Mouse (Mus musculus) G1E-ER4 (cell line): ENCODE data around the gene Gm4302. TPM values are rescaled to one million over a fixed set of nuclear protein-coding genes. Genes with fewer than 3 reads are reported as not detected.
"Not testable (repeated sequence)": the region's sequence is repeated elsewhere in the genome, so short reads cannot be mapped to it uniquely, and the experiment has no call there.

Experiments
- GATA1 ChIP-seq: IDR thresholded peaks from one replicate; pipeline ENCODE4 v1.8.0; 2012; ENCODE audit warnings: low read length, inconsistent platforms
- polyA plus RNA-seq: library from polyadenylated mRNA; stranded (reverse); fragments of >175 nt; gene quantifications from 2 replicates; pipeline ENCODE4 v1.2.3, GENCODE M21; 2012

The Gm4302 gene
- not detected in 2 replicates for polyA plus RNA-seq

- TF ChIP-seq GATA1, result not testable (repeated sequence)
These were observed at the start of gene Gm4302 for GRCm38 (mm10) chr10:100340536-100340935. Gm4302 (plus strand) TSS chr10:100340836.

GRCm38 (mm10) chr10:100296105-100296504, 44.5 kb upstream of the Gm4302 start:
- TF ChIP-seq GATA1, result no peak

GRCm38 (mm10) chr10:100335376-100335775, 5.3 kb upstream of the Gm4302 start, which contains the start of gene Gm4301:
Gm4301 (plus strand) TSS chr10:100335676.
- TF ChIP-seq GATA1, result not testable (repeated sequence)

- TF ChIP-seq GATA1, result not testable (repeated sequence)
These were observed 5.0 kb downstream of the Gm4302 start, which contains the start of gene Gm4303 for GRCm38 (mm10) chr10:100345672-100346071. Gm4303 (plus strand) TSS chr10:100345972.

GRCm38 (mm10) chr10:100350793-100351192, 10.2 kb downstream of the Gm4302 start, which contains the start of gene Gm4305:
Gm4305 (plus strand) TSS chr10:100351093.
- not testable (repeated sequence) for TF ChIP-seq GATA1

- TF ChIP-seq GATA1, result not testable (repeated sequence)
These were observed 20.4 kb downstream of the Gm4302 start, which contains the start of gene Gm4307 for GRCm38 (mm10) chr10:100361038-100361437. Gm4307 (plus strand) TSS chr10:100361338.

GRCm38 (mm10) chr10:100382460-100382859, 41.8 kb downstream of the Gm4302 start, which contains the start of gene Gm4312:
Gm4312 (minus strand) TSS chr10:100382560.
- not testable (repeated sequence) for TF ChIP-seq GATA1

Other genes starting within 250 kb of the Gm4302 start
- not detected in 2 replicates for gene Gm4301, start 5.2 kb upstream of the Gm4302 start, polyA plus RNA-seq
- gene Gm4303, start 5.1 kb downstream of the Gm4302 start, polyA plus RNA-seq, result not detected in 2 replicates
- not detected in 2 replicates for gene Gm4305, start 10.3 kb downstream of the Gm4302 start, polyA plus RNA-seq
- gene Gm4307, start 20.5 kb downstream of the Gm4302 start, polyA plus RNA-seq, result not detected in 2 replicates
- gene Gm4312, start 41.7 kb downstream of the Gm4302 start, polyA plus RNA-seq, result not detected in 2 replicates
- gene Tmtc3, start 146.5 kb downstream of the Gm4302 start, polyA plus RNA-seq, result 4.4 and 6.3 TPM in 2 replicates
- gene Cep290, start 146.7 kb downstream of the Gm4302 start, polyA plus RNA-seq, result 0.30 and 0.39 TPM in 2 replicates
- 6.4 and 13.8 TPM in 2 replicates for gene 4930430F08Rik, start 249.6 kb downstream of the Gm4302 start, polyA plus RNA-seq
- gene 1700017N19Rik, start 249.6 kb downstream of the Gm4302 start, polyA plus RNA-seq, result not detected in 2 replicates